Mouse (Mus musculus): ENCODE measurements at regions not wholly inside any gene's neighbourhood (a gene's known extent, or its start where the extent isn't known, plus 50 kb on each side); places are given as distances from the start of the nearest gene placed in this dataset.

GRCm38 (mm10) chr7:68486676-68487075 is 213.0 kb downstream of the Fam169b start:
- no peaks in the 10 kb centered on the region for H3K36me3 ChIP-seq (ENCODE audit: control insufficient read depth, insufficient read depth)
- TF ChIP-seq USF1 (IDR thresholded peaks at IDR 0.05; ENCODE audit: low read depth) = no peak
- TF ChIP-seq MYOD1 (IDR thresholded peaks at IDR 0.05; ENCODE audit: control insufficient read depth in 1 of 3, insufficient read length in 2 of 3, low read depth in 2 of 3) = no peak
- no peak for TF ChIP-seq CEBPB (IDR thresholded peaks at IDR 0.05; ENCODE audit: insufficient read depth, poor library complexity, severe bottlenecking)
- no peak for TF ChIP-seq MYOG (IDR thresholded peaks at IDR 0.05; ENCODE audit: control insufficient read depth in 1 of 3, insufficient read depth in 1 of 3, insufficient read length in 2 of 3, low read depth in 2 of 3)
- no peak for TF ChIP-seq SRF (IDR thresholded peaks at IDR 0.05; ENCODE audit: control insufficient read depth, insufficient read length, low read depth)
- no peak for TF ChIP-seq POLR2AphosphoS2 (IDR thresholded peaks at IDR 0.05; ENCODE audit: insufficient read length, low read depth)
- TF ChIP-seq REST (IDR thresholded peaks at IDR 0.05; ENCODE audit: insufficient read depth, insufficient read length) = no peak
- no peak for TF ChIP-seq MAX (IDR thresholded peaks at IDR 0.05; ENCODE audit: low read depth)
- no peak for TF ChIP-seq TCF3 (IDR thresholded peaks at IDR 0.05; ENCODE audit: insufficient read length, low read depth)
- H3K79me2 ChIP-seq (ENCODE audit: control insufficient read depth, insufficient read depth) = no peaks in the 10 kb centered on the region
- H3K4me3 ChIP-seq = no peak overlapping the region
- no peak overlapping the region for H3ac ChIP-seq (ENCODE audit: control insufficient read depth, insufficient read length)
- H3K4me2 ChIP-seq (ENCODE audit: low read depth) = no peak overlapping the region
- peaks cover 7% of the 10 kb centered on the region for H3K27me3 ChIP-seq (ENCODE audit: control insufficient read depth, insufficient read depth, insufficient read length)

- H3K4me2 ChIP-seq (ENCODE audit: low read depth) = no peak overlapping the region
- peaks cover 7% of the 10 kb centered on the region for H3K27me3 ChIP-seq (ENCODE audit: control insufficient read depth, insufficient read depth, insufficient read length)
- H3K36me3 ChIP-seq (ENCODE audit: control insufficient read depth, insufficient read depth) = no peaks in the 10 kb centered on the region
- H3K4me3 ChIP-seq = no peak overlapping the region
- no peaks in the 10 kb centered on the region for H3K79me2 ChIP-seq (ENCODE audit: control insufficient read depth, insufficient read depth)
- TF ChIP-seq REST (IDR thresholded peaks at IDR 0.05; ENCODE audit: insufficient read depth, insufficient read length) = no peak
- no peak for TF ChIP-seq CEBPB (IDR thresholded peaks at IDR 0.05; ENCODE audit: insufficient read depth, poor library complexity, severe bottlenecking)
- TF ChIP-seq POLR2AphosphoS2 (IDR thresholded peaks at IDR 0.05; ENCODE audit: insufficient read length, low read depth) = no peak
- TF ChIP-seq E2F4 (IDR thresholded peaks at IDR 0.05; ENCODE audit: insufficient read depth) = no peak
- TF ChIP-seq MAX (IDR thresholded peaks at IDR 0.05; ENCODE audit: low read depth) = no peak
- no peak for TF ChIP-seq MYOD1 (IDR thresholded peaks at IDR 0.05; ENCODE audit: control insufficient read depth in 1 of 3, insufficient read length in 2 of 3, low read depth in 2 of 3)
- no peak for TF ChIP-seq MYOG (IDR thresholded peaks at IDR 0.05; ENCODE audit: control insufficient read depth in 1 of 3, insufficient read depth in 1 of 3, insufficient read length in 2 of 3, low read depth in 2 of 3)
- TF ChIP-seq TCF3 (IDR thresholded peaks at IDR 0.05; ENCODE audit: insufficient read length, low read depth) = no peak
- no peak for TF ChIP-seq USF1 (IDR thresholded peaks at IDR 0.05; ENCODE audit: low read depth)
- H3ac ChIP-seq (ENCODE audit: control insufficient read depth, insufficient read length) = no peak overlapping the region
Observed at GRCm38 (mm10) chr7:68482553-68482952, 208.9 kb downstream of the Fam169b start.

DNA sequence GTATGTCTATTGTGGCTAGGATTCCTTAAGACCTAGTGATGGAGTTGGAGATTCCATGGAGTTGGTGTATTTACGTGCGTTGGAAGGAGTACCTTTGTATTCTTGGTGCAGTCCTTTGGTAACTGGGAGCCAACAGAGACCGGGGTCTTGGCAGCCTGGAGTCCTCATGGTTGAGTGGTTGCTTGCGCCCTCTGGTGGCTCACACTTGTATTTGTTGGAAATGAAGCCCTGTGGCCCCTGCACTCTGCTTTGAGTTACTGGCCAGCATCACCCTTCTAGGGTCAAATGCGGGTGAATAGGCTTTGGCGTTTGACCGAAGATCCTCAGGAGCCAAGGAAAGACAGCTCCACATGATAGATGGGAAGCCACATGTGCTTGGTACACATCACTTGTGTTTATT is 207.1 kb downstream of the Fam169b start:
- H3K36me3 ChIP-seq (ENCODE audit: control insufficient read depth, insufficient read depth) = no peaks in the 10 kb centered on the region
- TF ChIP-seq POLR2A (IDR thresholded peaks at IDR 0.05; ENCODE audit: insufficient read length, low read depth) (no peak), MYOG (IDR thresholded peaks at IDR 0.05; ENCODE audit: control insufficient read depth in 1 of 3, insufficient read depth in 1 of 3, insufficient read length in 2 of 3, low read depth in 2 of 3) (no peak), TCF3 (IDR thresholded peaks at IDR 0.05; ENCODE audit: insufficient read length, low read depth) (no peak), CEBPB (IDR thresholded peaks at IDR 0.05; ENCODE audit: insufficient read depth, poor library complexity, severe bottlenecking) (no peak), TCF12 (IDR thresholded peaks at IDR 0.05; ENCODE audit: insufficient read depth, poor library complexity, severe bottlenecking) (no peak), POLR2AphosphoS2 (IDR thresholded peaks at IDR 0.05; ENCODE audit: insufficient read length, low read depth) (no peak), E2F4 (IDR thresholded peaks at IDR 0.05; ENCODE audit: insufficient read depth) (no peak), SRF (IDR thresholded peaks at IDR 0.05; ENCODE audit: control insufficient read depth, insufficient read length, low read depth) (no peak), USF1 (IDR thresholded peaks at IDR 0.05; ENCODE audit: low read depth) (no peak), REST (IDR thresholded peaks at IDR 0.05; ENCODE audit: insufficient read depth, insufficient read length) (no peak), MAX (IDR thresholded peaks at IDR 0.05; ENCODE audit: low read depth) (no peak), MYOD1 (IDR thresholded peaks at IDR 0.05; ENCODE audit: control insufficient read depth in 1 of 3, insufficient read length in 2 of 3, low read depth in 2 of 3) (no peak)
- no peak overlapping the region for H3K4me2 ChIP-seq (ENCODE audit: low read depth)
- H3ac ChIP-seq (ENCODE audit: control insufficient read depth, insufficient read length) = no peak overlapping the region
- no peak overlapping the region for H3K4me3 ChIP-seq
- H3K79me2 ChIP-seq (ENCODE audit: control insufficient read depth, insufficient read depth) = no peaks in the 10 kb centered on the region
- peaks cover 7% of the 10 kb centered on the region for H3K27me3 ChIP-seq (ENCODE audit: control insufficient read depth, insufficient read depth, insufficient read length)

DNA sequence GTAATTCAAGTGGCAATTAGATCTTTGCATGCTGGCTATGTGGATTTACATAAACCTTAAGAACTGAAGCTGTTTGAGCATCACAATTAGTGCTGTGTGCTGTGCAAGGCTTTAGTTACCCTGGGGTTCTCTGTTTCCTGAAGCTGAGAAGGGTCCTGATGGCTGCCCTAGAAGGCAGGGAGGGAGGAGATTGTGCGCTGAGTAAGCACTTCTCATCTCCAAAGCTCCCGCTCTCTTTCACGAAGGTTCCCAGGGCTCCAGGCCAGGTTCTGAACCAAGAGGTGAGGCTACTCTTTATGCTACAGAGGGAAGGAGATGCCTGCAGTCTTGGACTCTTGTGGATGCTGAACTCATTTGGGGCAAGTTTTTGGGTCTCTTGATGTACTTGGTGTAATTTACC is 206.7 kb downstream of the Fam169b start:
- H3K4me3 ChIP-seq = no peak overlapping the region
- TF ChIP-seq CEBPB (IDR thresholded peaks at IDR 0.05; ENCODE audit: insufficient read depth, poor library complexity, severe bottlenecking) (no peak), TCF3 (IDR thresholded peaks at IDR 0.05; ENCODE audit: insufficient read length, low read depth) (no peak), USF1 (IDR thresholded peaks at IDR 0.05; ENCODE audit: low read depth) (no peak), MYOD1 (IDR thresholded peaks at IDR 0.05; ENCODE audit: control insufficient read depth in 1 of 3, insufficient read length in 2 of 3, low read depth in 2 of 3) (no peak), MYOG (IDR thresholded peaks at IDR 0.05; ENCODE audit: control insufficient read depth in 1 of 3, insufficient read depth in 1 of 3, insufficient read length in 2 of 3, low read depth in 2 of 3) (no peak), MAX (IDR thresholded peaks at IDR 0.05; ENCODE audit: low read depth) (no peak), POLR2AphosphoS2 (IDR thresholded peaks at IDR 0.05; ENCODE audit: insufficient read length, low read depth) (no peak), SRF (IDR thresholded peaks at IDR 0.05; ENCODE audit: control insufficient read depth, insufficient read length, low read depth) (no peak), REST (IDR thresholded peaks at IDR 0.05; ENCODE audit: insufficient read depth, insufficient read length) (no peak), E2F4 (IDR thresholded peaks at IDR 0.05; ENCODE audit: insufficient read depth) (no peak), POLR2A (IDR thresholded peaks at IDR 0.05; ENCODE audit: insufficient read length, low read depth) (no peak), TCF12 (IDR thresholded peaks at IDR 0.05; ENCODE audit: insufficient read depth, poor library complexity, severe bottlenecking) (no peak)
- no peak overlapping the region for H3K4me2 ChIP-seq (ENCODE audit: low read depth)
- H3K36me3 ChIP-seq (ENCODE audit: control insufficient read depth, insufficient read depth) = no peaks in the 10 kb centered on the region
- H3K27me3 ChIP-seq (ENCODE audit: control insufficient read depth, insufficient read depth, insufficient read length) = peaks cover 7% of the 10 kb centered on the region
- H3ac ChIP-seq (ENCODE audit: control insufficient read depth, insufficient read length) = no peak overlapping the region
- H3K79me2 ChIP-seq (ENCODE audit: control insufficient read depth, insufficient read depth) = no peaks in the 10 kb centered on the region

Data from myocyte (in vitro differentiated cells).